Mouse (Mus musculus): ENCODE data around the gene Mkrn1.
"Not testable (repeated sequence)": the region's sequence is repeated elsewhere in the genome, so short reads cannot be mapped to it uniquely, and the experiment has no call there.

Gene Mkrn1

DNA sequence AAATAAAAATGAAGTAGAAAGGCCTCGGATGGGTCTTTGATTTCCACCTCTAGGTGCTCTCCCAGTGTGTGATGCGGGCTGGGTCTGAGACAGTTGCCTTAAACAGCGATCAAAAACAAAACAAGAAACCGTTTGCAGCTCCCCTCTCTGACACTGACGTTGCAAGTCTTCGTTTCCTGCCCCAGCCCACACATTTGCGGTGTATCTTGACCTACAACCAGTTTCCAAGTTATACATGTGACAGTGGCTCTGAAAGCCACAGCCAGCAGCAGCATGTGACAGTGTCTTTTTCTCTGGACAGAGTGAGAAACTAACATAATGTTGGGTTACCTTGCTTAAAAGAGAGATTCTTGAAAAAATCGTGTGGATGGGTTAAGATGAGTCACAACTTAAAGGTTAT lies 40.5 kb downstream of the Mkrn1 start:
- DNase-seq (ENCODE audit: low read depth, low spot score), result no peak

DNA sequence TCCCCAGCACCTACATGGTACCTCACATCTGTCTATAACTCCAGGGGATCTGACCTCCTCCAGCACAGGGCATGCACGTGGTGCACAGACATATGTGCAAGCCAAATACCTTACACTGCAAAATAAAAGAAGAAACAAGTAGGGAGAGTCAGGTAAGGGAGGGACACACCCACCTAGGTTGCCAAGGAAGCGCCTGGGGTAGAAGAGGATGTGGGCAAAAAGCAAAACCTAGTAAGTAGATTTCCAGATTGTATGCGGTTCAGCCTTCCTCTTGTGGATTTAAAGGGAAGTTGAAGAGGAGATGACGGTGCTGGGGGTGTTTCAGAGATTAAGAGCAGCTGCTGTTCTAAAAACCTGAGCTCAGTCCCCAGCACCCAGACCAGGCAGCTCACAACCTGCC lies 41.0 kb downstream of the Mkrn1 start:
- DNase-seq (ENCODE audit: low read depth, low spot score), result no peak

DNA sequence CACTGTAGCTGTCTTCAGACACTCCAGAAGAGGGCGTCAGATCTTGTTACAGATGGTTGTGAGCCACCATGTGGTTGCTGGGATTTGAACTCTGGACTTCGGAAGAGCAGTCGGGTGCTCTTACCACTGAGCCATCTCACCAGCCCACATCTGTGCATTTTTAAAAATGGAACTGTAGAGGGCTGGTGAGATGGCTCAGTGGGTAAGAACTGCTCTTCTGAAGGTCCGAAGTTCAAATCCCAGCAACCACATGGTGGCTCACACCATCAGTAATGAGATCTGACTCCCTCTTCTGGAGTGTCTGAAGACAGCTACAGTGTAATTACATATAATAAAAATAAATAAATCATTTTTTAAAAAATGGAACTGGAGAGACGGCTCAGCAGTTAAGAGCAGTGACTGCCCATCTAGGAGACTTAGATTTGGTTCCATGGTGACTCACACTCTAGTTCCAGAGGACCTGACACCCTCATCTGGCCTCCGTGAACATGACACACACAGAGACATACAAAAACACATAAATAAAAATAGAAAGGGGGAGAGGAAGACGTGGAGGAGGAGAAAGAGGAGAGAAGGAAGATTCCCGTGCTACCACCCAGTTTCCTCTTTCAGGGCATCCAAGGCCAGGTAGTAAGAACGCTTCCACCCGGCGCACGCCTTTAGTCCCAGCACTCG lies 42.0 kb downstream of the Mkrn1 start:
- DNase-seq (ENCODE audit: low read depth, low spot score), result not testable (repeated sequence)

DNA sequence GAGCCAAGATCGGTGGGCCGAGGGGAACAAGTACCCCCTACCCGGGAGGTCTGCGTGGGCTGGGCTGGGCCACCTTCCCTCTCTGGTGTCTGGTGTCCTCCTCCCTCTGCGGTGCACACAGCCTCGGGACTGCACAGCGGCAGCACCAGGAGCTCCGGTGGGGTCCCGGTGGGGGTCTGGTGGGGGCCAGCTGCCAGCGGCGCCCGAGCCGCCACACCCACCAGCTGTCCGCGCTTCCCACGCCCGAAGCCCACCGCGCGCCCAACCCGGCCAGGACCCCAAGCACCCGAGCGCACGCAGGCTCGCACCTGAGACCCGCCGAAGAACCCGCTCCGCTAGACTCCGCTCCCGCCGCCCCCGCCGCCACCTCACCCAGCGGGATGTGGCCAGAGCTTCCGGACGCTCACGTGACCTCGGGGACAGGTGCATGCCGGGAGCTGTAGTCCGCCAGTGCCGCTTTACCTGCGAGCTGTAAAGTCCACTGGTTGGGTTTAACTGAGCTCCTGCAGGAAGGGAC lies 42.9 kb downstream of the Mkrn1 start, which contains the start of gene Slc37a3:
Gene Slc37a3 (minus strand): TSS at position 365 of the 517 bp plus-strand sequence.
- peak; percentile 67 for DNase-seq (ENCODE audit: low read depth, low spot score)

DNA sequence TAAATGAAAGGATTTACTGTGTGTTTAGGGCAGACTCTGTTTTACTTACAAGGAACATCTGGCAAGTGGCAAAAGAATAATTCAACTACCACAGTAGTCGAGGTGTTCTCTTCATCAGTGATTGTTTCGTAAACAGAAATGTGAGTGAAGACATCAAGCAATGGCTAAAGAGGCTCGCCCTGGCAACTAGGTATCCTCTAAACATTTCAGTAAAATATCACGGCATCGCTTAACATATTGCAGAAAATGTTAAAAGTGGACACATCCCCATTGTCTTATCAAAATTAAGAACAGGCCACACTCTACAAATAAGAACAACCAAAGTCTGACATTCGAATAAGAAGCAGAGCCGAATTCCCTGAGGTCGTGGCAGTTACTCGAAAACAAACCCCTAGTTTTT lies 43.5 kb downstream of the Mkrn1 start:
- DNase-seq (ENCODE audit: low read depth, low spot score), result no peak

DNA sequence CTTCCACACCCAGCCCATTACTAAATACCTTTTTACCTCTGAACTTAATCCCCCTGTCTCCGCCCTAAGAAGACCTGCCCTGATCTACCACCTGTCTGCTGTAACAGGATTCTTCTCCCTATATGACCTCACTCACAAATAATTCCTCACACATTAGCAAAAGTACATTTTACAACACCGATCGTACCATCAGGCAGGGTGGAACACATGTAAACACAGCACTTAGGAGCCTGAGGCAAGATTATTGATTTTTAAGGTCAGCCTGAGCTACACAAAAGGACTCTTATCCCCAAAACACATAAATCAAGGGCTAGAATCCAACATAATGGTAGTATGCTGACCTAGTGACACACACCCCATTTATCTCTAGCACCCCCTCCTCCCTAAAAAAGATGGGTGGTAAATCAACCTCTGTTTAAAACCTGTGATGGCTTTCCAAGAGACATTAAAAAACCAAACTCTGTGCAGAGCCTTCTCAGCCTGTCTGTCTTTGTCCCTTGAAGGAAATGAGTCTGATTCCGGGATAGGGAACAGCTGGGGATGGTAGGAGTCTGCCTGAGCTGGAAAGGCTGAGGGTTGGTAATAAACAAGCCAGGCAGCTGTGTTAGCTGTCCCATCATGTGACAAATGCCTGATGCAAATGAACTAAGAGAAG lies 46.8 kb downstream of the Mkrn1 start:
- no peak for DNase-seq (ENCODE audit: low read depth, low spot score)

DNA sequence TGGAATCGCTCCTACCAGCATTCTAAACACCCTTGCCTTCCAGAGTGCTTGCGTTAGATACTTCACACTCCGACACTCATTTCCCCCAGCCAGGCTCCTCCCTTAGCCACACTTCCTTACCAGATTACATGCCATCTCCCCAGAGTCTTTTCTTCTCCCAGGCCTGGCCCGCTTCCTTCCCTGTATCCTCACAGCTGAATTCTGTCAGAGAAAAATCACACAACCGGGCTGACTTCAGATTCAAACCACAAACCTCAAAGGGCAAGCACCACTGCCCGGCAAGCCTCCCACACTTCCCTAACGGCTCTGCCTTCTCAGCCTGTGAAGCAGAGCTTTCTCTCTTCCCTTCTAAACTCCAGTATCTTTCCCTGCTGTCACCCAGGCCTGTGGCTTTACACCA lies 47.5 kb downstream of the Mkrn1 start:
- DNase-seq (ENCODE audit: low read depth, low spot score), result peak; percentile 31

DNA sequence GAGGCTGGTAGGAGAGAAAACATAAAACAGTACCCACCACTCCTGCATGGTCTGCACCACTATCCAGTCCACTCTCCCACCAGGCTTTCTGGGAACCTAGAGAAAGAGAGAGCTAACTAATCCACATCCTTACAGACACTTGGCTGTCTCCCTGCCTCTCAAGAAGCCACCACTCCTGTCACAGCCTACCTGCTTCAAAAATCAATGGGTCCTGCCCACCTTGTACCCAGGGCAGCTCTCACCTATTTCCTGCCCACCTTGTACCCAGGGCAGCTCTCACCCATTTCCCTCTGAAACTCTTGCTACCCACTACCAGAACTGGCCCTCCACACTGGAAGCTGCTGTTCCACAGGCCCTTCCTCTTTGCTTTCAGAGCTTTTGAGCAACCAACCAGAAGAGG lies 48.2 kb downstream of the Mkrn1 start:
- no peak for DNase-seq (ENCODE audit: low read depth, low spot score)

DNA sequence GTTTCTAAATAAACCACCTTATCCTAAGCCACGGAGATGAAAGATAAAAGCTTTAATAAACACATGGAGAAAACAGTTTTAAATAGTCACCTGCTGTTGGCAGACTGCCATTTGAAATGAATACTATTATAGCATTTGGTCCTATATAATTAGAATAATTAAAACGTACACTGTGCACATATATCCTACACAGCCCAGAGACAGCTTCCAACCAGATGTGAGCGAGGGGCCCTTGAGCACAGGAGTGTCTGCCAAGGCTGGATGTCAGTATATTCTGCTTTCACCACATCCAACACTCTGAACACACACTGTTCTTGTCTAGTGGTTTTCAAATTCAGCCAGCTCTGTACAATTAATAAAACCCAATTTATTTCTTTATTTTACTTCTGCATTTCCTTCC lies 50.6 kb downstream of the Mkrn1 start:
- DNase-seq (ENCODE audit: low read depth, low spot score), result no peak

DNA sequence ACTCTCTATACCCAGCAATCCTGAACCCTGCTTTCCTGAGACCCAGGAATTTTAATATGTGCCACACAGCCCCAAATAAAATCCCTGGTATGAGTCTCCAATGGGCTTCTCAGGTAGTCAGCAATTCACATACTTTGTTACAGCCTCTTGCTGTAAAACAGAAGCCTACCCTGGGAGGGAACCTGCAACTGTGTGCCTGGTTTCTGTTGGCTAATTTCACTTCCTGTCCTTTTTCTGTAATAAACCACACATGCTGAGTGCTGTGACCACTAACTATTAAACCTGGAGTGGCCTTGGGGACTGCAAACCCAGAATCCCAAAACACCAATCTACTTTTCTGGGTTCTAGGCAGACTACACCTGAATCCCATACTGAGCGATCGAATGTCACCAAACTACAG lies 57.6 kb downstream of the Mkrn1 start:
- no peak for DNase-seq (ENCODE audit: low read depth, low spot score)

DNA sequence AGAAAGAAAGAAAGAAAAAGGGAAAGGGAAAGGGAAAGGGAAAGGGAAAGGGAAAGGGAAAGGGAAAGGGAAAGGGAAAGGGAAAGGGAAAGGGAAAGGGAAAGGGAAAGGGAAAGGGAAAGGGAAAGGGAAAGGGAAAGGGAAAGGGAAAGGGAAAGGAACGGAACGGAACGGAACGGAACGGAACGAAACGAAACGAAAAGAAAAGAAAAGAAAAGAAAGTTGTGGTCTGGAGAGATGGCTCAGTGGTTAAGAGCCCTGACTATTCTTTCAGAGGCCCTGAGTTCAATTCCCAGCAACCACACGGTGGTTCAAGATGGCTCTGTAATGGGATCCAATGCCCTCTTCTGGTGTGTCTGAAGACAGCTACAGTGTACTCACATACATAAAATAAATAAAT lies 61.1 kb downstream of the Mkrn1 start:
- DNase-seq (ENCODE audit: low read depth, low spot score), result not testable (repeated sequence)

DNA sequence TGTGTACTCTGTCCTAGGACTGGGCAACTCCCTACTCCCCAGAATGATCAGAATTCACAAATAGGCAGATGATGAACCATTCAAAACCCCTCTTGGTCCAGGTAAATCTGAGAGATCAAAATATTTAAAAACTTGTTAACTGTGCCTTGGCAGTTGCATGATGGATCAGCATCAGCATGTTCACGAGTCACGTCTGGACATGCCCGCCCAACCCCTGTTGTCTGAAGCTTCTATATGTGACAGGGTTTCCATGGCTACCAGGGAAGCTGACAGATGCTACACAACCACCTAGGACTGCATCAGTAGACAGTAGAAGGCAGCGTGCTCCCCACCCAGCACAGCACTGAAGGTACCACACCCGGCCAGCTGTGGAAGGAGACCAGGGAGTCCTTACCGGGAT lies 71.3 kb downstream of the Mkrn1 start:
- DNase-seq (ENCODE audit: low read depth, low spot score), result no peak

DNA sequence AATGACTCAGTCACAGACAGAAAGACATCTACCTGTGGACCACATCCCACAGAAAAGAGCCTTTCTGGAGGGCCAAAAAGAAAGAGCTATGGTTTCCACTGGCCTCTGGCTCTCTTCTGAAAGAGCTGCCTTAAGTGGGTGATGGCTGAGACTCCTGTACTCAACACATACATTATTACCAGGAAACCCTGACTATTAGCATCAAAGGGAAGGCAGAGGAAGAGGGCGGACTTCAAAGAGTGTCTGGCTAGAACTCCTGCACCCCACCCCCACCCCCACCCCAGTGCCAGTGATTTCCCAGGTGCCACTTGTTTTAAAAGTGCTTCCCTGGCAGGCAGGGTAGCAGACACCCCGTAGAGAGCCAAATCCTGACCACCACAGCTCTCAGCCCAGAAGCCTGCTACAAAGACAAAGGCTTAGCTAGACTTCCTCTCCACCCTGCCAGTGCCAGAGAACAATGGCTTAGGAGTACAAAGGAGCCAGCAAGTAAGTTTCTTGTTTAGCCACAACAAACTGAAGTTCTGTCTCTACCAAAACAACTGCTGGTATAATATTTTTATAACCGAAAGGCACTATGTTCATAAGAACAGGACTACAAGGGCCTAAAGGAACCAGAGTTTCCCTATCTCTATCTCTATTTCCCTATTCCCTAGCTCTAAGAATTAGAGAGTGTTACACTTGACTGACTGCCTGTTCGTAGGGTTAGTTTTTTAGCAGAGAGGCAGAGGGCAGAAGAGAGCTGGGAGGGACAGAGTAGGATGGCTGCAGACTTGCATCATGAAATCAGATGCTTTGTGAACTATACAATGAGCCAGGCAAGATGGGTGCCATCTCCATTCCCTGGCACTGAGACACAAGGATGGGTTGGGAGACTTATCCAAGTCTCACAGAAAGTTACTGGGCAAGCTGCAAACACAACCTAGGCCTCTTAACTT lies 72.1 kb downstream of the Mkrn1 start:
- DNase-seq (ENCODE audit: low read depth, low spot score), result no peak

Data from skeletal muscle tissue, adult 2 months (tissue).